Mouse (Mus musculus) lung, postnatal 0 days (tissue): ENCODE results near the gene Nr1h4.

Source experiments
- CTCF ChIP-seq: IDR thresholded peaks from 2 replicates; pipeline ENCODE4 v1.5.1; 2016; ENCODE audit warnings: antibody characterized with exemption, mild to moderate bottlenecking
- EP300 ChIP-seq: IDR thresholded peaks from 2 replicates; pipeline ENCODE4 v1.6.1; 2016; ENCODE audit warnings: antibody characterized with exemption, mild to moderate bottlenecking, control low read depth

GRCm38 (mm10) chr10:89453794-89454193 lies 79.6 kb downstream of the Nr1h4 start:
- no peak for TF ChIP-seq CTCF
- no peak for TF ChIP-seq EP300
